Mouse (Mus musculus) liver, embryonic 16.5 days (tissue): Measurements from ENCODE around the gene Acoxl. TPM values are rescaled to one million over a fixed set of nuclear protein-coding genes. Genes with fewer than 3 reads are reported as not detected.

Experiments
- ATAC-seq: fragments of 200-750 bp; cut with Nextera tagmentation; 2 replicates; pipeline ENCODE4 v1.8.0; 2017; ENCODE audit warnings: low read depth, mild to moderate bottlenecking, moderate number of reproducible peaks, moderate library complexity
- H3K27ac ChIP-seq: fragments of 300-500 bp; sonication (generic); 2 replicates; pipeline ENCODE4 v1.5.1; 2014; ENCODE audit warnings: mild to moderate bottlenecking, low read length
- H3K27me3 ChIP-seq: fragments of 300-500 bp; sonication (generic); 2 replicates; pipeline ENCODE4 v1.6.1; 2014; ENCODE audit warnings: low read depth, low read length, mixed read lengths; ENCODE audit not compliant: control insufficient read depth, insufficient read depth
- H3K36me3 ChIP-seq: fragments of 300-500 bp; sonication (generic); 2 replicates; pipeline ENCODE4 v1.6.1; 2014; ENCODE audit warnings: mild to moderate bottlenecking; ENCODE audit not compliant: control insufficient read depth, insufficient read depth
- H3K4me1 ChIP-seq: fragments of 300-500 bp; sonication (generic); 2 replicates; pipeline ENCODE4 v1.6.1; 2014; ENCODE audit warnings: low read depth, low read length, mixed read lengths; ENCODE audit not compliant: control insufficient read depth
- H3K4me2 ChIP-seq: fragments of 300-500 bp; sonication (generic); 2 replicates; pipeline ENCODE4 v1.6.1; 2014; ENCODE audit warnings: low read depth, low read length, mixed read lengths
- H3K4me3 ChIP-seq: fragments of 300-500 bp; sonication (generic); 2 replicates; pipeline ENCODE4 v1.5.1; 2014; ENCODE audit warnings: low read depth, mild to moderate bottlenecking, low read length
- H3K9ac ChIP-seq: fragments of 300-500 bp; sonication (generic); 2 replicates; pipeline ENCODE4 v1.6.1; 2014; ENCODE audit warnings: low read depth, low read length
- H3K9me3 ChIP-seq: fragments of 300-500 bp; sonication (generic); replicated peaks from 2 replicates; pipeline ENCODE4 v1.6.1; 2016; ENCODE audit warnings: low read length; ENCODE audit not compliant: control insufficient read depth
- WGBS: fragments of 180-500 bp; shearing (Covaris S2); extraction: QIAGEN DNeasy Blood & Tissue Kit; methylation state at CpG from one replicate; pipeline ENCODE4 v1.1.7; 2014; ENCODE audit not compliant: insufficient replicate concordance; 5-methylcytosine and 5-hydroxymethylcytosine counted together
- polyA plus RNA-seq: library from polyadenylated mRNA; unstranded; fragments of >200 nt; fragmentation: Nextera tagmentation; extraction: Ambion mirVana; gene quantifications from 2 replicates; pipeline ENCODE4 v1.2.1, GENCODE M21; 2015

Acoxl gene
- polyA plus RNA-seq, 1 experiment from 2014 or later = 0.05 TPM

DNA sequence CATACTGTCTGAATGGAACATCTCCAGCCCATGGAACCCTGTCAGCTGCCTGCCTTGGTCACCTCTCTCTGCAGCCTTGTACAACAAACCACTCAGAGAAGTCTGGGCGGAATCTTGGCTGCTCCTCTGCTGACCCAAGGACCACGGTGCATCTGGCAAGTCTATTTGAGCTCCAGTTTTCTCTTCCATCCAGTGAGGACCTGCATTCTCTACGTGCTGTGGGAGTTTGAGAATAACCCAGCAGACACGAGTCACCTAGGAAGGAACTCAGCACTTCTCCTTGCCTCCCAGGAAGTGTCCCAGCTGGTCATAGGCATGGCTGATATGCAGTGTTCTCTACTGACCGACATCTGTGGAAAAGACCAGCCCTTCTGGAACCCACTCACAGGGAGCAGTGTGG is 295.8 kb downstream of the Acoxl start:
- Histone ChIP-seq H3K4me2 (no peak overlapping the region), H3K9ac (no peak overlapping the region), H3K4me3 (no peak overlapping the region), H3K36me3 (peaks cover 8% of the 10 kb centered on the region; the same call in 1 of the 2 replicates), H3K4me1 (no peaks in the 10 kb centered on the region), H3K27ac (no peak overlapping the region), H3K27me3 (no peaks in the 10 kb centered on the region), H3K9me3 (no peaks in the 10 kb centered on the region)
- ATAC-seq = no peak
- 69% methylated on average over 5 of the region's 5 CpGs for WGBS

DNA sequence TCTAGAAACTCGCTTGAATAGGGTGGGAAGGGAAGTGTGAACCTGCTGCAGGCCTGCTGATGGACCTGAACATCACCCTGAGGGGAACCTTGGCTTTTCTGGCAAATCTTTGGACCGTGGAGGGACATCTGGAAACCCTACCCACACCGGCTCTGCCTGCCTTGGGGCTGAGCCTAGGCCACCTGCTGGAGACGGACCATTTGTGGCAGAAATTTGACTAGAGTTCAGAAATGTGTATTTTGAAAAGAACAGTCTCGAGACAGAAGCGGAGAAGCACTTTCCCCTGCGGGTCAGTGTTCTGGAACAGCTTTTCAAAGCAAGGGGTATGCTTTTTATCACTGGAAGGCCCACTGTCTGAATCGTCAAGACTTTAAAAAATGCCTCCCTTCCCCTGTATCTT is 296.3 kb downstream of the Acoxl start:
- WGBS = 76% methylated on average over 8 of the region's 8 CpGs
- no peak overlapping the region for H3K4me3 ChIP-seq
- no peak overlapping the region for H3K27ac ChIP-seq
- no peak for ATAC-seq
- H3K36me3 ChIP-seq = peaks cover 6% of the 10 kb centered on the region; the same call in 1 of the 2 replicates
- H3K9me3 ChIP-seq = no peaks in the 10 kb centered on the region
- no peak overlapping the region for H3K4me2 ChIP-seq
- no peaks in the 10 kb centered on the region for H3K27me3 ChIP-seq
- H3K9ac ChIP-seq = no peak overlapping the region
- no peaks in the 10 kb centered on the region for H3K4me1 ChIP-seq

- Histone ChIP-seq H3K9me3 (no peaks in the 10 kb centered on the region), H3K4me1 (peaks cover 5% of the 10 kb centered on the region), H3K4me3 (no peak overlapping the region), H3K36me3 (no peaks in the 10 kb centered on the region), H3K9ac (no peak overlapping the region), H3K27me3 (no peaks in the 10 kb centered on the region), H3K4me2 (peak overlapping the region; percentile 22; the same call in 1 of the 2 replicates), H3K27ac (0 out of 2 replicates have a peak overlapping the region, but pooled peaks have one; percentile 24)
- 63% methylated on average over 16 of the region's 16 CpGs for WGBS
- peak; percentile 70 for ATAC-seq
These were observed 298.2 kb downstream of the Acoxl start for GRCm38 (mm10) chr2:128136769-128137433.

- H3K4me2 ChIP-seq = no peak overlapping the region
- 80% methylated on average over 22 of the region's 22 CpGs for WGBS
- 0 out of 2 replicates have a peak, but pooled peaks have one; percentile 22 for ATAC-seq
- 0 out of 2 replicates have a peak overlapping the region, but pooled peaks have one; percentile 24 for H3K27ac ChIP-seq
- H3K9me3 ChIP-seq = no peaks in the 10 kb centered on the region
- no peaks in the 10 kb centered on the region for H3K36me3 ChIP-seq
- H3K4me1 ChIP-seq = peaks cover 5% of the 10 kb centered on the region
- H3K4me3 ChIP-seq = no peak overlapping the region
- no peaks in the 10 kb centered on the region for H3K27me3 ChIP-seq
- no peak overlapping the region for H3K9ac ChIP-seq
These were observed 299.0 kb downstream of the Acoxl start for GRCm38 (mm10) chr2:128137480-128138276.

GRCm38 (mm10) chr2:128138924-128139323 is 300.2 kb downstream of the Acoxl start:
- no peak overlapping the region for H3K4me3 ChIP-seq
- H3K4me1 ChIP-seq = peaks cover 11% of the 10 kb centered on the region
- no peak for ATAC-seq

GRCm38 (mm10) chr2:128139781-128140180 is 301.1 kb downstream of the Acoxl start:
- Histone ChIP-seq H3K36me3 (no peaks in the 10 kb centered on the region), H3K4me2 (no peak overlapping the region), H3K27me3 (no peaks in the 10 kb centered on the region), H3K4me1 (peaks cover 17% of the 10 kb centered on the region), H3K9me3 (no peaks in the 10 kb centered on the region), H3K4me3 (no peak overlapping the region), H3K27ac (no peak overlapping the region), H3K9ac (no peak overlapping the region)
- ATAC-seq = no peak
- WGBS = 82% methylated on average over 15 of the region's 15 CpGs

More at GRCm38 (mm10) chr2:128138924-128139323, 300.2 kb downstream of the Acoxl start:
- Histone ChIP-seq H3K27ac (no peak overlapping the region), H3K36me3 (no peaks in the 10 kb centered on the region), H3K27me3 (no peaks in the 10 kb centered on the region), H3K9me3 (no peaks in the 10 kb centered on the region), H3K4me2 (no peak overlapping the region), H3K9ac (no peak overlapping the region)
- WGBS = 82% methylated on average over 8 of the region's 8 CpGs

GRCm38 (mm10) chr2:128140183-128140582 is 301.5 kb downstream of the Acoxl start:
- H3K9me3 ChIP-seq = no peaks in the 10 kb centered on the region
- H3K4me3 ChIP-seq = no peak overlapping the region
- no peak for ATAC-seq
- H3K4me2 ChIP-seq = no peak overlapping the region
- 75% methylated on average over 3 of the region's 3 CpGs for WGBS
- H3K4me1 ChIP-seq = peaks cover 18% of the 10 kb centered on the region
- H3K27me3 ChIP-seq = no peaks in the 10 kb centered on the region
- no peak overlapping the region for H3K27ac ChIP-seq
- no peak overlapping the region for H3K9ac ChIP-seq
- H3K36me3 ChIP-seq = no peaks in the 10 kb centered on the region

GRCm38 (mm10) chr2:128143992-128144391 is 305.3 kb downstream of the Acoxl start:
- ATAC-seq = peak; percentile 78

DNA sequence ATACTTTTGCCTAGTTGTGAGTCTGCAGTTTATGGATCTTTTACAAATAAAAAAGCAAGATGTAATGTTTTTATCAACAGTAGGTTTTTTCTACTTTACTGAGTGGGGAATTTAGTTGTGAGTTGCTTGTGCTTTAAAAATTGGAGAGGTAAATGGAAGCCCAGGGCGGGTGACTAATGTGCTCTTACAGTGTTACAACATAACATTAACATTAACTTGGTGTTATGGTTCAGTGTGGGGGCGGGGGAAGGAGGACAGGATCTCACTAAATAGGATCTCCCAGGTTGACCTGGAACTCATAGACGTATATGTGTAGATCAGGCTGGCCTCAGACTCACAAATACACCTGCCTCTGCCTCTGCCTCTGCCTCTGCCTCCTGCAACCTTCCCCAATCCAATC is 306.8 kb downstream of the Acoxl start:
- no peak overlapping the region for H3K4me3 ChIP-seq
- H3K27me3 ChIP-seq = no peaks in the 10 kb centered on the region
- H3K9me3 ChIP-seq = no peaks in the 10 kb centered on the region
- no peak overlapping the region for H3K4me2 ChIP-seq
- 0 out of 2 replicates have a peak overlapping the region, but pooled peaks have one; percentile 16 for H3K27ac ChIP-seq
- H3K9ac ChIP-seq = no peak overlapping the region
- 51% methylated on average over 3 of the region's 3 CpGs for WGBS
- H3K4me1 ChIP-seq = peaks cover 20% of the 10 kb centered on the region
- no peak for ATAC-seq
- no peaks in the 10 kb centered on the region; the same call in 1 of the 2 replicates for H3K36me3 ChIP-seq

More at GRCm38 (mm10) chr2:128143992-128144391, 305.3 kb downstream of the Acoxl start:
- peak overlapping the region; percentile 62 for H3K27ac ChIP-seq
- no peaks in the 10 kb centered on the region for H3K9me3 ChIP-seq
- no peak overlapping the region for H3K4me2 ChIP-seq
- H3K4me1 ChIP-seq = peaks cover 20% of the 10 kb centered on the region
- no peaks in the 10 kb centered on the region; the same call in 1 of the 2 replicates for H3K36me3 ChIP-seq
- H3K4me3 ChIP-seq = no peak overlapping the region
- no peaks in the 10 kb centered on the region for H3K27me3 ChIP-seq
- no peak overlapping the region for H3K9ac ChIP-seq
